Mouse (Mus musculus) kidney, postnatal 4 days (tissue): ENCODE results near the gene Grk5.
A peak's percentile ranks its signal among the peaks of the same experiment; 100 is the strongest.
"Not testable (repeated sequence)": the region's sequence is repeated elsewhere in the genome, so short reads cannot be mapped to it uniquely, and the experiment has no call there.

ENCODE experiments used
- DNase-seq, 2 experiments: peaks; one replicate each; pipeline ENCODE4 v3.0.0; 2021; ENCODE audit warnings: mixed read lengths in 2 of 2

Gene Grk5

DNA sequence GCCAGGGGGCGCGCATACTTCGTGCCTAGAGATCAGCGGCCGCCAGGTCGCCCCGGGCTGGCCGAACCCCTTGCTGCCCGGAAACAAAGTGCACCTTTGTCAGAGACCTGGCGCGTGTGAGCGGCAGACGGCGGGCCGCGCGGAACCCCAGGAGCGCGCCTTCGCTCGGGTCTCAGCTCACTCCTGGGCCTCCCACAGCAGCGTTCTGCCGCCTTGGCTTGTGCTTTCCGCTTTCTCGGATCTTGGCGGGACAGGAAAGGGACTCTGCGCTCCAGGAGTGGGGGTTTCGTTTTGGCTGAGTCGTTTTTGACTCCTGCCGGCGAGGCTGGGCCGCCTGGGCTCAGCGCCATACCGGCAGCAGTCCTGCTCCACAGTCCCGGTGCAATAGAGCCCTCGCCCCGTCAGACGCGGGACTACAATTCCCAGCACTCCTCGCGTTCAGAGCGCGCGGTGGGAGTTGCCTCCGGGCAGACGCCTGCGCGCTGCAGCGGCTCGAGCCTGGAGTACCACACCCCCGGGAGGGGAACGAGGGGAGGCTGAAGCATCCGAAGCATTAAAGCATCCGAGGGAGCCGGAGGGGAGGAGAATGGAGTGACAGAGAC is at the start of gene Grk5:
Grk5 (plus strand) TSS at position 36 of the 602 bp plus-strand sequence.
- peak; percentile 98 for DNase-seq

DNA sequence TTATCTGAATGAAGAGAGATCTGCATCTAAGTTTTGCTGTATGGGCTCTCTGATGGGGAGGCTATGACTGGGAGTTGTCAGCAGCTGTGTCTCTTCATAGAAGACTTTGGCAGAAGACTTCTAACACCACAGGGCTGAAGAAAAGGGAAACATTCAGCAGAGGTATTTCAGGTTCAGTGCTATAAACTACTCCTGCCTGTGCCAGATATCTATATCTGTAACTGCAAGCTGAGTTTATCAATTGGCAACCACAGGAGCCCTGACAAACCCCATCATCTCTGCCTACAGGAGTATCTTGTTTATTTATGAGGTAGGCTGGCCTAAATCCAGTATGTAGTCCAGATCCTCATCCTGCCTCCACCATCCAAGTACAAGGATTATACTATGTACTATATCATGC is 46.2 kb upstream of the Grk5 start:
- DNase-seq = no peak

- no peak for DNase-seq
Measured at GRCm38 (mm10) chr19:60845731-60846130, 43.8 kb upstream of the Grk5 start.

- peak; percentile 91 to 94 for DNase-seq
Measured at GRCm38 (mm10) chr19:60860868-60861700, 28.5 kb upstream of the Grk5 start, which contains the start of gene Sfxn4. Gene Sfxn4 (minus strand): TSS chr19:60861479.

DNA sequence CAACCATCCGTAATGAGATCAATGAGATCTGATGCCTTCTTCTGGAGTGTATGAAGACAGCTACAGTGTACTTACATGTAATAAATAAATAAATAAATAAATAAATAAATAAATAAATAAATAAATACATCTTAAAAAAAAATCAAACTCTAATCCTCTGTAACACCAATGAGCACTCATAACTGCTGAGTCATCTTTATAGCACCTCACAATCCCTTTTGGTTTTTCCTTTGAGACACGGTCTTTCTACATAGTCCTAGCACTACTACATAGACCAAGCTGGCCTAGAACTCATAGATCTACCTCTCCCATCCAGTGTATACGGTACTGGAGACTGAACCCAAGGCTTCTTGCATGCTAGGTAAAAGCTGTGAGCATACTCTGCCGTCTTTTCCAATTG is 23.4 kb upstream of the Grk5 start:
- not testable (repeated sequence) for DNase-seq

DNA sequence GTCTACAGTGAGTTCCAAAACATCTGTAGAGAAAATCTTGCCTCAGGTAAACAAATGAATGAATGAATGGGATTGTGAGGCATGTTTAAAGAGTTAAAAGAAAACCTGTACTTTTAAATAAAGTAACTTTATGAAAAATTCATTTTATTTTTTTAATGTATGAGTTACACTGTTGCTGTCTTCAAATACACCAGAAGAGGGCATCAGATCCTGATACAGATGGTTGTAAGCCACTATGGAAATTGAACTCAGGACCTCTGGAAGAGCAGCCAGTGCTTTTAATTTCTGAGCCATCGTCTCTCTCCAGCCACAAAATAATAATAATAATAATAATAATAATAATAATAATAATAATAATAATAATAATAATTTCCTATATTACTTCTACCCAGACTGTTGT is 19.1 kb upstream of the Grk5 start:
- DNase-seq = no peak

DNA sequence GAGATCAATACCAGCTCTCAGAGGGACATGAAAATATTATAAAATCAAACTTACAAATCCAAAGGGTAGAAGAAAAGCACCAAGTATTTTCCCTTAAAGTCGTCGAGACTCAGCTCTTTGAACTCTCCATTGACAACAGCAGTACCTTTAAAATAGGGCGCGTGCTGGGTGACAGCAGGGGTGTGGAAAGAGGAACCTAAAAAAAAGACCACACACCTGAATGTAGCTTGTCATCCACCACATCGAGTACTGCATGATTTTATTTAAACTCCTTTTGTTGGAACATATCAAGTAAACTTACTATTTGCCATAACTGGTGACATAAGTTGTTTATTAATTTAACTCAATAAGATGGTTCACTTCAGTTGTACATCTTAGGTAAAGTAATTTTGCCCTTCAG is 18.2 kb upstream of the Grk5 start:
- DNase-seq = no peak

DNA sequence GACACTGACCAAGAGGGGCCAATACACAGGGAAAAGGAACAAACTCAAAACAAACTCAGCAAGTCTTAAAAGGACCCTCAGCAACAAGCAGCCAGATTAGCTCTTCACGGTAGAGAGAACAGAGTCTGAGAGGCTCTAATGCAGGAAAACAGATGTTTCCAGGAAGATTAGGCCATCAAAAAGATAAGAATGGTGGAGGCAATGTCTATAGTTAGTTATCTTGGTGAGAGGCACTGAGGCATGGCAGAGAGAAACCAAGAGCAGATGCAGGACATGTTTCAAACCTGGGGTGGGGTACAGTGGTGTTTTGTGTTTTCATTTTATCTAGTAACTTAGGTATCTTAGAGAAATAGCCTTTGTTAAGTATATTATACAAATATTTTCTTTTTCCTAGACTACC is 17.3 kb upstream of the Grk5 start:
- DNase-seq = no peak

DNA sequence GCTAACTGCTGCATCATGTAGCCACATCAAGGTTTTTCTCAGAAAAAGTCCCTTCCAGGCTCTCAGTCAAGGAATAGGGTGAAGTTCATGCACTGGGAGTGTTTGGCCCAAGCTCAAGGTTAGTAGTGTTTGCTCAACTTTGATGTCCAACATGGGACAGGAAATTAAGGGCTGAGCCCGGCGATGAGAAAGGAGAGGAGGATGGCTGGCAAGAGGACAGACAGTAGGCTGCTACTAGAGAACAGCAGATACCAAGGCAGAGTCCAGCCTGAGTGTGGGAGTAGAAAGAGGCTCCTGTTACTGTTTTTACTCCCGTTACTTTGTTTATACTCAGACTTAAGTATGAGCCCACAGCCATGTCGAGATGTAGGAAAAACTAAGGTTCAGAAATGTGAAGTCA is 16.0 kb upstream of the Grk5 start:
- peak; percentile 23 to 40 for DNase-seq

DNA sequence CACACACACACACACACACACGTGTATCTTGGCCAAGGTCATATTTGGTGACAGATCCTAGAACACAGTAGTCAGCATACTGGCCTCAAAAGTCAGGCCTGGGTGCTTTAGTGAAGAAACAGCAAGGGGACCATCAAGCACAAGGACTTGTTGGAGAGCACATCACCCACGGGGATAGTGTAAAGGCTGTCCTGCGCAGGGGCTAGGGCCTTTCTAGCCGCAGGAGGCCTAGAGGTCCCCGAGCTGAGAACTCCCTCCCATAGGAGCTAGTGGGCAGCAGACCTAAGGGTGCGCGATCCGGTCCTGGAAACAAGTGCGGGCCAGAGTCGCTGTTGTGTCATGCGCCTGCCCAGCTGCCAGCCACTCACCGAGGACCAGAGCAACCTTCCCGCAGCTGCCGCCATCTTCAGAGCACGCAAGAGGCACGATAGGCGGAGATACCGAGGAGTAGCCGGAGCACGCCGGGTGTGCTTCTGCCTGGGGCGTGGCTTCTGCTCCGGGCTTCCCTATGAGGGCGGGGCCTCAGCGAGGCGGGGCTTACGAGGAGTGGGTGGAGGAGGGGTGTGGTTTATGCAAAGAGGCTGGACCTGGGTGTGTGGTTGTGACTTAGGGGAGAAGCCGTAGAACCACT is 15.4 kb upstream of the Grk5 start, which contains the start of gene Prdx3:
Prdx3 (minus strand) TSS at position 493 of the 631 bp plus-strand sequence.
- DNase-seq = peak; percentile 96 to 97

GRCm38 (mm10) chr19:60883129-60883528 is 6.4 kb upstream of the Grk5 start:
- DNase-seq = peak; percentile 8 to 41

- no peak for DNase-seq
Measured at GRCm38 (mm10) chr19:60887637-60888036, 1.9 kb upstream of the Grk5 start.

- DNase-seq = peak; percentile 78 to 86
Measured at GRCm38 (mm10) chr19:60889101-60889713, 342 bp upstream of the Grk5 start.

GRCm38 (mm10) chr19:60890391-60891122 is 1.0 kb downstream of the Grk5 start:
- no peak for DNase-seq

- peak; percentile 19 to 27 for DNase-seq
Measured at GRCm38 (mm10) chr19:60891123-60891470, 1.5 kb downstream of the Grk5 start.

GRCm38 (mm10) chr19:60891934-60892547 is 2.5 kb downstream of the Grk5 start:
- peak; percentile 82 to 83 for DNase-seq

- no peak for DNase-seq
Measured at GRCm38 (mm10) chr19:60895251-60895880, 5.8 kb downstream of the Grk5 start.

DNA sequence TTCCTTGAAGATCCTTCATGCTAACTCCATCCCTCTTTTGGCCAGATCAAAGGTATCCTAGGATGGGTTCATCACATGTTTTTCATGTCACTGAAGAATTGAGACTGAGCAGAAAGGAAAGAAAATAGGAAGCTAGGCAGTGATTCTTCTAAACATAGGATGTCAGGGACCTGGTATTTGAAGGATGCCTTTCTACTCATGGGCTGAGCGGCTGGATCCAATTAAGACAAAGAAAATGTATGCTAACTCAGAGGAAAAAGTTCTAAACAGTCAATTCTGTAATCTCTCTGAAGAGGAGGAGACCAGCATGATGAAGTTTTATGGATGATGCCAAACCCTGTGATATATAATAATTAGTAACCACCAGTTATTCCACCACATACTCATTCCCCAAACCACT is 13.6 kb downstream of the Grk5 start:
- no peak for DNase-seq

- no peak for DNase-seq
Measured at GRCm38 (mm10) chr19:60903971-60904370, 14.4 kb downstream of the Grk5 start.

- DNase-seq = no peak
Measured at GRCm38 (mm10) chr19:60905477-60905876, 15.9 kb downstream of the Grk5 start.

DNA sequence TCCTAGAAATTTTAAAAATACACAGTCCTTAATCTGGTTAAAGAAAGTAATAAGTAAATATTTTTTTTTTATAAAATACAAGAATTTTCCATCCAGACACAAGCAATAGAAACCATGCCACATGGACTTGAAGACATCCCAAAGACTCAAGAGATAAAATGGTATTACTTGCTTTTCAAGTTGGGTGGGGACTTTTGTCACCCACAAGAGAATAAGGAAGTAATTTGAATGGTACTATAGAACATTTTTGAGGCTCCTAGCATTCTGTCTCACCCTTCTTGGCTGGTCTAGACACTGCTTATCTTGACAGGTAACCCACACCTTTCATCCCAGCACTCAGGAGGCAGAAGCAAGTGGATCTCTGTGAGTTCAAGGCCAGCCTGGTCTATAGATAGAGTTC is 20.8 kb downstream of the Grk5 start:
- no peak for DNase-seq

DNA sequence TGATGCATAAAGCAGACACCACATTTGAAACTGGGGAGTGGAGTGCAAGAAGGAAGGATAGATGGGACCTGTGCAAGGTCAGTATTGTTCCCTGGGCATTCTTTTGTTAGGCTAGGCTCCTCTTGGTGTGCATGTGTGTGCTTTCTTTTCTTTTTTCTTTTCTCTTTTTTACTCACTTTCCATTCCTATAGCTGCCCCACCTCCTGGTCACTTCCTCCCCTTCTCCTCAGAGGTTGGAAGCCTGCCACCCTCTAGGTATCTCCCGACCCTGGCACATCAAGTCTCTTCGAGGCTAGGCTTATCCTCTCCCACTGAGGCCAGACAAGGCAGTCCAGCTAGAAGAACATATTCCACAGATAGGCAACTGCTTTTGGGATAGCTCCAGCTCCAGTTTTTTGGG is 22.1 kb downstream of the Grk5 start:
- DNase-seq = no peak
